Mouse (Mus musculus) liver (tissue): ENCODE results near the gene Wrap73.
A peak's percentile ranks its signal among the peaks of the same experiment; 100 is the strongest.

Experiments used
- DNase-seq: peaks from one replicate; pipeline ENCODE4 v3.0.0-alpha.2; 2020; ENCODE audit warnings: mixed read lengths

The Wrap73 gene

DNA sequence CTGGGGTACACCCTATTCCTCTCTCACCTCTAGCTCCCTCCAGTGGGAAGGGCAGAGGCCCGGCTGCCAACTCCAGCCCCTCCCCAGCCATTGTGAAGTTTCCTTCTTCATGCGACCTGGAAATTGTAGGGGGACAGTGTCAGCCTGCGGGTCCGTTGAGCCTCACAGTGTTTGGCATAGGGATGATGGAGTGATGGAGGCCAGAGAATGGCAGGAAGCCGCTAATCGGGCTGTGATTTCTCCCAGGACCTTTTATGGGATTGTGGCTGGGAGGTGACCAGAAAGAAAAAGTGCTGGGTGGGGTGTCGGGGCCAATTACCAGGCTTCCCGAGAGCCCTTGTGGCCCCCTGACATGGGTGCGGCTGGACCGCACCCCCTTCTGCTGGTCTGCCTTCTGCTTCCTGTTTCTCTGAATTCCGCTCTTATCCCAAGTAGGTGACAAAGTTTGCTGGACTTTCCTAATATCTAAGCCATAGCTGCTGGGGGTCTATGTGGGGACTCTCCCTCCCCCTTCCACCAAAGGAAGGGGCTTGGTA lies 43.9 kb downstream of the Wrap73 start:
- no peak for DNase-seq

DNA sequence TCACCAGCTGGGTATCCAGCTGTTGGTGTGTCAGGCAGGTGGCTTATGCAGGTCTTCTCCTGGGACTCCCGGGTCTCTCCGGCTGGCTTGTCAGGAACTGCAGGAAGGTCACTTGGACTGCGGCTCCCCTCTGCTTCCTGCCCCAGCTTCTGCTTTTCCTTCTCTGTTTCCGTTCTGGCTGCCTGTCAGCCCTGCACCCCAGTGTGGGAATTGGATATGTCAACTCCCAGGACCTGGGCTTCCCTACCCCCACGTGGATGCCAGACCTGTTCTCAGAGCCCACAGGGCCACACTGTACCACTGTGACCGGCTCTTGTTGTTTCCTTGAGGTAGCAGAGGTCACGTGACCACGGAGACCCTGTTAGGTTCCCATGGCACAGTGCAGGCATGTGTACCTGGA lies 46.8 kb downstream of the Wrap73 start:
- no peak for DNase-seq

GRCm38 (mm10) chr4:154197961-154198360 lies 55.8 kb downstream of the Wrap73 start:
- no peak for DNase-seq

GRCm38 (mm10) chr4:154198377-154198961 lies 56.3 kb downstream of the Wrap73 start:
- DNase-seq: no peak

- no peak for DNase-seq
Observed at GRCm38 (mm10) chr4:154201511-154201910, 59.3 kb downstream of the Wrap73 start.

GRCm38 (mm10) chr4:154204532-154204931 lies 62.4 kb downstream of the Wrap73 start:
- no peak for DNase-seq

DNA sequence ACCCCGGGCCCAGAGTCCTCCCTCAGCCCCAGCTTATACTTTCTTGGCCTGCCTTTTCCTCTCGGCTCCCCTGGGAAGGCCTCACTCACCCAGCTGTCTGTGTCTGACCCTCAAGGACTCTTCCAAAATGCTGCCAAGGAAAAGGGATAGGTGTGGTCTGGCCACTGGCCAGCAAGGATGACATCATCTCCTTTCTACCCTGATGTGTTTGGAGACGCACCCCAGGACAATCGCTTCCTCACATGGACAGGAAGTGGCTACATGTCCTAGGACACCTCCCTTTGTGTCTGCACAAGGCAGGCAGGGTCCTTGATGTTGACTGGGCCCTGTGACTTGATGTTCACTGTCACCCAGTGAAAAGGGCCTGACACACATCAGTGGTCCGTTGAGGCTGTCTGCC lies 63.2 kb downstream of the Wrap73 start:
- DNase-seq: no peak

DNA sequence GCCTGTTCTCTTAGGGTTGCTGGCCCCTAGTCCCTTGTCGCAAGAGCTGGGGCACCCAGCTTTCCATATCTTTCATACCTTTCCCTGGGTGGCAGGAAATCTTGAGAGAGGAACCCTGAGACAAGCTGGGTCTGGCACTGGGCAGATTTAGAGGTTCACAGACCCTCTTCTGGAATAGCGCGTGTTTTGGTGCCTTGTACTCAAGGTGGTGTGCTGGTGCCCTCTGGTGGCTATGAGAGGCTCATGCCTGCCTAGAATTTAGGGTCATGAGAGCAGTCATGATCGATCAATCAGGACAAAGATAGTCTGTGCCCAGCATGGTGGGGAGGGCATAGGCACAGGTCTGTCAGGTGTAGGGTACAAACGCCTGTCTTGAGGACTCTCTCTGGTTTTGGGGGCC lies 65.1 kb downstream of the Wrap73 start:
- DNase-seq: peak; percentile 63

- DNase-seq: no peak
Observed at GRCm38 (mm10) chr4:154209054-154209453, 66.9 kb downstream of the Wrap73 start.

DNA sequence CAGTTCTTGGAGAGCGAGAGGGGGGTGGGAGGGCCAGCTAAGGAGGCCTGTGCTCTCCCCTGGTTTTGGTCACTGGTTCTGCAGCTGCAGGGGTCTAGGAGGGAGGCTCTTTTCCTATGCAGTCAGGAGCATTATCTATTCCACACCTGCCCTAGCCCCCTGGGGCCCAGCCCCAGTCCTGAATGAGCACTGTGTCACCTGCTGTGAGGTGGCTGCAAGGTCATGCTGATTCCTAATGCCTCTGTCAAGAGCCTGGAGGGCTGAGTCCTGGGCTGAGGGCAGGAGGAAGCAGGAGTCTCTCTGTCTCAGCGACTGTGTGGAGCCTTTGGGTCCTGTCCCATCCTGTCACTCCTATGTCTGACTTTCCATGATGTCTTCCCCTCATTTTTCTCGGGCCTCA lies 67.7 kb downstream of the Wrap73 start:
- DNase-seq: no peak

GRCm38 (mm10) chr4:154211459-154211858 lies 69.3 kb downstream of the Wrap73 start:
- DNase-seq: no peak

- DNase-seq: no peak
Observed at GRCm38 (mm10) chr4:154213586-154213985, 71.4 kb downstream of the Wrap73 start.

DNA sequence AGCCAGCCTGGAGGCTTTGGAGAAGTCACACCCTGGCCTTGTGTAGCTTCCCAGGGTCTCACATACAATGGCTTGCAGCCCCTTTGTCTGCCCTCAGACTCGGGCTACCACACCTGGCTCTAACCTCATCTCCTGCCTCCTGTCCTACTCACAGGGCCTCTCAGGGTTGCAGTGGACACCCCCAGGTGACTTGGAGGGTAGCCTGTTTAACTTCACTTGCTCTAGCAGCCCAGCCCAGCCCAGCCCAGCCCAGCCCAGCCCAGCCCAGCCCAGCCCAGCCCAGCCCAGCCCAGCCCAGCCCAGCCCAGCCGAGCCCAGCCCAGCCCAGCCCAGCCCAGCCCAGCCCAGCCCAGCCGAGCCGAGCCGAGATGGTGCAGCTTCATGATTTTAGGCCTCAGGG lies 71.9 kb downstream of the Wrap73 start:
- no peak for DNase-seq
